Mouse (Mus musculus): ENCODE results near the gene Olfr464. TPM values are rescaled to one million over a fixed set of nuclear protein-coding genes. Genes with fewer than 3 reads are reported as not detected.

The Olfr464 gene
- under 1 TPM in 1 of 2 experiments, not detected in 1; 0.12 TPM for polyA plus RNA-seq (2017; shearing (Covaris generic))

GRCm38 (mm10) chr11:87920966-87921365, at the start of gene Olfr464:
Gene Olfr464 (minus strand): TSS chr11:87920967.

GRCm38 (mm10) chr11:87897287-87897686, 23.5 kb downstream of the Olfr464 start, which contains the start of gene Olfr463:
Gene Olfr463 (minus strand): TSS chr11:87897387.

GRCm38 (mm10) chr11:87892168-87892567, 28.6 kb downstream of the Olfr464 start, which contains the start of gene Olfr462:
Gene Olfr462 (minus strand): TSS chr11:87892268.

GRCm38 (mm10) chr11:87875436-87875835, 45.3 kb downstream of the Olfr464 start, which contains the start of gene Epx:
Gene Epx (minus strand): TSS chr11:87875536.

Other genes starting within 250 kb of the Olfr464 start
- gene Supt4a, start 183.4 kb downstream of the Olfr464 start, polyA plus RNA-seq (2017; shearing (Covaris generic)): 100 to 1,000 TPM; 376 to 391 TPM
- 10 to 100 TPM; 13.4 to 17.8 TPM for gene Tspoap1, start 160.4 kb downstream of the Olfr464 start, polyA plus RNA-seq (2017; shearing (Covaris generic))
- gene Mpo, start 127.4 kb downstream of the Olfr464 start, polyA plus RNA-seq (2017; shearing (Covaris generic)): 1 to 10 TPM in 1 of 2 experiments, under 1 TPM in 1; 0.87 to 4.1 TPM
- 10 to 100 TPM in 1 of 2 experiments, 1 to 10 TPM in 1; 2.0 to 13.4 TPM for gene Lpo, start 92.7 kb downstream of the Olfr464 start, polyA plus RNA-seq (2017; shearing (Covaris generic))
- 10 to 100 TPM in 1 of 2 experiments, 1 to 10 TPM in 1; 9.3 to 15.8 TPM for gene Mks1, start 67.8 kb downstream of the Olfr464 start, polyA plus RNA-seq (2017; shearing (Covaris generic))
- under 1 TPM in 1 of 2 experiments, not detected in 1; 0.17 TPM for gene Epx, start 45.4 kb downstream of the Olfr464 start, polyA plus RNA-seq (2017; shearing (Covaris generic))
- gene Olfr462, start 28.7 kb downstream of the Olfr464 start, polyA plus RNA-seq (2017; shearing (Covaris generic)): under 1 TPM; 0.04 to 0.99 TPM
- not detected for gene Olfr463, start 23.6 kb downstream of the Olfr464 start, polyA plus RNA-seq (2017; shearing (Covaris generic))
- 10 to 100 TPM; 15.8 to 22.8 TPM for gene Dynll2, start 66.6 kb upstream of the Olfr464 start, polyA plus RNA-seq (2017; shearing (Covaris generic))
- 100 to 1,000 TPM; 224 to 238 TPM for gene Srsf1, start 126.4 kb upstream of the Olfr464 start, polyA plus RNA-seq (2017; shearing (Covaris generic))
- gene Vezf1, start 147.3 kb upstream of the Olfr464 start, polyA plus RNA-seq (2017; shearing (Covaris generic)): 10 to 100 TPM; 43.4 to 46.9 TPM
- 1 to 10 TPM; 5.4 to 7.1 TPM for gene Cuedc1, start 177.1 kb upstream of the Olfr464 start, polyA plus RNA-seq (2017; shearing (Covaris generic))